Mouse (Mus musculus) stomach, postnatal 0 days (tissue): ENCODE measurements around the gene 4930432M17Rik.

Experiments
- CTCF ChIP-seq: IDR thresholded peaks from 2 replicates; pipeline ENCODE4 v1.5.1; 2016; ENCODE audit warnings: antibody characterized with exemption, low read depth, mild to moderate bottlenecking, moderate library complexity
- EP300 ChIP-seq: optimal IDR thresholded peaks from 2 replicates; pipeline ENCODE3; 2016; ENCODE audit warnings: antibody characterized with exemption

DNA sequence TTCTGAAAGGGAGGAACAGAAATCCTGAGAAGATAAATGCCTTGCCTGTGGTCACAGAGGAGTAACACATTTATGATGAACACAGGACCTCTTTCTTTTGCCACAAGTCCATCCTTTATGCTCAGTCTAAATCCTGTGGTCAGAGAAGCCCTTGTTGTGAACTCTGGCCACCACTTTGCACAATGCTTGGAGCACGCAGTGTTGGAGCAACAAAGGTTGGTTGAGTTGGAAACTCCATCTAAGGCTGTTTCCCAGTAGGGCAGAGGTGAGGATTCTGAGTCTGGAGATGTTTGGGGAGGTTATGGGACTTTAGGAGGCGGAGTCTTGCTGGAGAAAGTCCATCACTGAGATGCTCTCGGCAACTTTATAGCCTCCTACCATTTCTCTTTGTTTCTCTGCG is 36.5 kb downstream of the 4930432M17Rik start:
- TF ChIP-seq CTCF (no peak), EP300 (no peak)
